Mouse (Mus musculus): ENCODE data around the gene Raf1. TPM values are rescaled to one million over a fixed set of nuclear protein-coding genes. Genes with fewer than 3 reads are reported as not detected.

Gene Raf1
- total and polyA plus RNA-seq, 3 experiments: 103 to 145 (median 109) TPM

- Histone ChIP-seq H3K4me1 (ENCODE audit: control insufficient read depth, insufficient read depth, low read length) (no peaks in the 10 kb centered on the region), H3K79me2 (replicated peaks; ENCODE audit: control insufficient read depth, insufficient read depth, low read length) (no peaks in the 10 kb centered on the region), H3K27ac (no peak overlapping the region), H3K4me3 (no peak overlapping the region), H3K9ac (ENCODE audit: low read depth, low read length) (no peak overlapping the region), H3K36me3 (ENCODE audit: control insufficient read depth, insufficient read depth, low read length) (no peaks in the 10 kb centered on the region), H3K27me3 (ENCODE audit: control insufficient read depth, insufficient read depth, low read length) (no peaks in the 10 kb centered on the region)
- WGBS: 74% methylated on average over 10 of the region's 10 CpGs
- intact Hi-C loops (cut with DNase I): no loop called here
- no peak for DNase-seq
- TF ChIP-seq CTCF (IDR thresholded peaks at IDR 0.05) (no peak), POLR2A (IDR thresholded peaks at IDR 0.05; ENCODE audit: insufficient read depth, low read depth, low read length) (no peak), EP300 (IDR thresholded peaks at IDR 0.05; ENCODE audit: insufficient read depth, low read depth, low read length) (no peak)
Observed at GRCm38 (mm10) chr6:115582328-115583115, 93.9 kb downstream of the Raf1 start.

DNA sequence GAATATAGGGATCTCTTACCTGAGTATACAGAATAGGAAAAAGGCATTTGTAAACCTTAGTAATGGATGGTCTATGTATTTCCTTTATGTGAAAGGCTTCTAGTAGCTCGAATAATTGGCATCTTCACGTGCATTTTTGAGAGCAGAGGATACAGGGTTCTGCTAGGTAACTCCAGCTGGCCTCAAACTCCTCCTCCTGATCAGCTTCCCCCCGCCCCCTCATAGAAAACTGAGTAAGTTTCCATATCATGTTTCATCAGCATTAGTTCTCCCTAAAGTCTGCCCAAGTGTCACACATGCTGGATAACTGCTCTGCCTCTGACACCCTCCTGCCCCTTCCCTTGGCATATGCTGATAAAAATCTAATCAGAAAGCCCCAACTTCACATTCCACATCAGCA lies 95.6 kb downstream of the Raf1 start:
- Histone ChIP-seq H3K27ac (no peak overlapping the region), H3K4me1 (ENCODE audit: control insufficient read depth, insufficient read depth, low read length) (no peaks in the 10 kb centered on the region), H3K9ac (ENCODE audit: low read depth, low read length) (no peak overlapping the region), H3K79me2 (replicated peaks; ENCODE audit: control insufficient read depth, insufficient read depth, low read length) (no peaks in the 10 kb centered on the region), H3K27me3 (ENCODE audit: control insufficient read depth, insufficient read depth, low read length) (no peaks in the 10 kb centered on the region), H3K4me3 (no peak overlapping the region), H3K36me3 (ENCODE audit: control insufficient read depth, insufficient read depth, low read length) (no peaks in the 10 kb centered on the region)
- TF ChIP-seq EP300 (IDR thresholded peaks at IDR 0.05; ENCODE audit: insufficient read depth, low read depth, low read length) (no peak), CTCF (IDR thresholded peaks at IDR 0.05) (no peak), POLR2A (IDR thresholded peaks at IDR 0.05; ENCODE audit: insufficient read depth, low read depth, low read length) (no peak)
- DNase-seq: no peak
- 93% methylated on average over 3 of the region's 3 CpGs for WGBS
- intact Hi-C loops (cut with DNase I): no loop called here

DNA sequence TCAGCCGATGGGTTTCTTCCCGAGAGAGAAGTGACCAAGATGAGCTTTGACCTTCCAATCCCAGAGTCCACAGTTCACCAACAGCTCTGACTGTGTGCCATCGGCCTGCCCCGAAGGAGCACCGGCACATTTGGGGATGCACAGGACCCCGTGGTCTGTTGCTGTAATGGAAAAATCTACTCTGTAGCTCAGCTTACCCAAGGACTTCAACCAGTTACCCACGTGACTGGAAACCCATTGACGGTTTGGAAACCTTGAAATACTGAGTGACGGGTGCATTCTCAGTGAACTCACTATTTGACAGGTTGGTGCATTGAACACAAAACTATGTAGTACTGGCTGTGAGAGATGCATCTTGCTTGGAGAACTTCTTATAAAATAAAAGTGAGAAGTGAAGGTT lies 98.5 kb downstream of the Raf1 start:
- H3K36me3 ChIP-seq (ENCODE audit: control insufficient read depth, insufficient read depth, low read length): no peaks in the 10 kb centered on the region
- intact Hi-C loops (cut with DNase I): no loop called here
- H3K27ac ChIP-seq: no peak overlapping the region
- no peaks in the 10 kb centered on the region for H3K79me2 ChIP-seq (replicated peaks; ENCODE audit: control insufficient read depth, insufficient read depth, low read length)
- no peak overlapping the region for H3K9ac ChIP-seq (ENCODE audit: low read depth, low read length)
- H3K4me3 ChIP-seq: no peak overlapping the region
- no peaks in the 10 kb centered on the region for H3K27me3 ChIP-seq (ENCODE audit: control insufficient read depth, insufficient read depth, low read length)
- TF ChIP-seq CTCF (IDR thresholded peaks at IDR 0.05) (no peak), EP300 (IDR thresholded peaks at IDR 0.05; ENCODE audit: insufficient read depth, low read depth, low read length) (no peak), POLR2A (IDR thresholded peaks at IDR 0.05; ENCODE audit: insufficient read depth, low read depth, low read length) (no peak)
- WGBS: 92% methylated on average over 9 of the region's 9 CpGs
- no peak for DNase-seq
- no peaks in the 10 kb centered on the region for H3K4me1 ChIP-seq (ENCODE audit: control insufficient read depth, insufficient read depth, low read length)

DNA sequence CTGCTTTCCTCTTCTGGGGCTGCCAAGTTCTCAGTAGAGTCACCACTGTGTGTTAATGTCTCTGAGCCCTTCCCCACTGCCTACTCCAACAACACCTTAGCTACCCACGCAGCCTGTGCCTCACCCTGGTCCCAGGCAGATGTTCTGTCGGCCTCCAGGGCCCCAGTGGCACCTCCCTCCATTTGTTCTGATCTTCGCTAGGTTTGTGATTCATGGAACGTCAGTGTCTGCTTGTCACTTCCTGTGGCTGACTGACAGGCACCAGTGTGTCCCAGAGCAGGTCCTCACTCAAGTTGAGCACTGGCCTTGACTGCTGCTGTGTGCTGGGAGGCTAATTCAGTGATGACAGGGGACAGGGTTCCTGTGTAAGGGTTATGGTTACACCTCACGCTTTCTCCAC lies 99.0 kb downstream of the Raf1 start:
- intact Hi-C loops (cut with DNase I): no loop called here
- Histone ChIP-seq H3K4me3 (no peak overlapping the region), H3K27me3 (ENCODE audit: control insufficient read depth, insufficient read depth, low read length) (no peaks in the 10 kb centered on the region), H3K36me3 (ENCODE audit: control insufficient read depth, insufficient read depth, low read length) (no peaks in the 10 kb centered on the region), H3K4me1 (ENCODE audit: control insufficient read depth, insufficient read depth, low read length) (no peaks in the 10 kb centered on the region), H3K79me2 (replicated peaks; ENCODE audit: control insufficient read depth, insufficient read depth, low read length) (no peaks in the 10 kb centered on the region), H3K9ac (ENCODE audit: low read depth, low read length) (no peak overlapping the region), H3K27ac (no peak overlapping the region)
- TF ChIP-seq CTCF (IDR thresholded peaks at IDR 0.05) (no peak), POLR2A (IDR thresholded peaks at IDR 0.05; ENCODE audit: insufficient read depth, low read depth, low read length) (no peak)
- 74% methylated on average over 5 of the region's 5 CpGs for WGBS
- DNase-seq: no peak

DNA sequence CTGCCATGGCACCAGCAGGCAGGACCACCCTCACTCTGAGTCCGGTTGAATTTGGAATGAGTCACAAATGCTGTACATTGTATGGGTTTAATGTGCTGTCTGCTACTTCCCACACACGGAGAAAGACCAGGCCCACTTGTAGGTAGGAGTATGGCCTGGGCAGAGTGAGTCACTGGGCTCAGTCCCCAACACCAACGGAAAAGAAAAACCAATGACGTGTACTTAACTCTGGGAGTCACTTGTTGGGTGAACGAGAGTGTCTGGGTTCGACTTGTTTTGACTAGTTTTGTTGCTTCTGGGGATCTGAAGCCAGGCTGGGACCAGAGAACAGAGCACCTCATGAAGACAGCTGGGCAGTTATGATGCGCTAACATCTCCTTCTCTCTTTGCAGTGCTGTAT lies 102.3 kb downstream of the Raf1 start:
- Histone ChIP-seq H3K36me3 (ENCODE audit: control insufficient read depth, insufficient read depth, low read length) (no peaks in the 10 kb centered on the region), H3K4me3 (no peak overlapping the region), H3K27ac (no peak overlapping the region), H3K79me2 (replicated peaks; ENCODE audit: control insufficient read depth, insufficient read depth, low read length) (no peaks in the 10 kb centered on the region), H3K4me1 (ENCODE audit: control insufficient read depth, insufficient read depth, low read length) (no peaks in the 10 kb centered on the region), H3K9ac (ENCODE audit: low read depth, low read length) (no peak overlapping the region), H3K27me3 (ENCODE audit: control insufficient read depth, insufficient read depth, low read length) (no peaks in the 10 kb centered on the region)
- no peak for TF ChIP-seq POLR2A (IDR thresholded peaks at IDR 0.05; ENCODE audit: insufficient read depth, low read depth, low read length)
- TF ChIP-seq CTCF (IDR thresholded peaks at IDR 0.05): no peak
- no peak for TF ChIP-seq EP300 (IDR thresholded peaks at IDR 0.05; ENCODE audit: insufficient read depth, low read depth, low read length)
- DNase-seq: no peak
- 79% methylated on average over 7 of the region's 7 CpGs for WGBS
- intact Hi-C loops (cut with DNase I): no loop called here

Other genes with a start within 250 kb of the Raf1 start
- 1 to 10 TPM; 6.1 to 7.2 TPM for gene Tsen2, start 132.0 kb downstream of the Raf1 start, total RNA-seq (2021)
- gene Tsen2, start 132.0 kb downstream of the Raf1 start, polyA plus RNA-seq (2012; rRNA removed): 3.9 and 4.3 TPM in 2 replicates
- under 1 TPM; 0.55 to 0.84 TPM for gene Mkrn2os, start 84.1 kb downstream of the Raf1 start, total RNA-seq (2021)
- 1.9 and 2.3 TPM in 2 replicates for gene Mkrn2os, start 84.1 kb downstream of the Raf1 start, polyA plus RNA-seq (2012; rRNA removed)
- gene Mkrn2, start 74.7 kb downstream of the Raf1 start, total RNA-seq (2021): 10 to 100 TPM; 36.4 to 45.2 TPM
- 105 and 119 TPM in 2 replicates for gene Mkrn2, start 74.7 kb downstream of the Raf1 start, polyA plus RNA-seq (2012; rRNA removed)
- 1 to 10 TPM in 1 of 2 experiments, not detected in 1; 2.4 TPM for gene Tmem40, start 85.8 kb upstream of the Raf1 start, total RNA-seq (2021)
- gene Tmem40, start 85.8 kb upstream of the Raf1 start, polyA plus RNA-seq (2012; rRNA removed): 0.47 and 0.92 TPM in 2 replicates
- 10 to 100 TPM; 69.3 to 77.2 TPM for gene Cand2, start 97.9 kb upstream of the Raf1 start, total RNA-seq (2021)
- gene Cand2, start 97.9 kb upstream of the Raf1 start, polyA plus RNA-seq (2012; rRNA removed): 59.0 and 68.4 TPM in 2 replicates
- 100 to 1,000 TPM; 579 to 679 TPM for gene Rpl32, start 132.1 kb upstream of the Raf1 start, total RNA-seq (2021)
- gene Rpl32, start 132.1 kb upstream of the Raf1 start, polyA plus RNA-seq (2012; rRNA removed): 328 and 413 TPM in 2 replicates
- gene Efcab12, start 161.8 kb upstream of the Raf1 start, total RNA-seq (2021): under 1 TPM; 0.16 to 0.26 TPM
- 0.06 and 0.14 TPM in 2 replicates for gene Efcab12, start 161.8 kb upstream of the Raf1 start, polyA plus RNA-seq (2012; rRNA removed)
- 1 to 10 TPM in 1 of 2 experiments, under 1 TPM in 1; 0.93 to 1.5 TPM for gene Mbd4, start 176.7 kb upstream of the Raf1 start, total RNA-seq (2021)
- 1.2 and 1.5 TPM in 2 replicates for gene Mbd4, start 176.7 kb upstream of the Raf1 start, polyA plus RNA-seq (2012; rRNA removed)
- 1 to 10 TPM; 6.6 to 7.3 TPM for gene Ift122, start 176.8 kb upstream of the Raf1 start, total RNA-seq (2021)
- 12.8 and 15.2 TPM in 2 replicates for gene Ift122, start 176.8 kb upstream of the Raf1 start, polyA plus RNA-seq (2012; rRNA removed)